Mouse (Mus musculus) kidney, postnatal 10 days (tissue): ENCODE results near the gene Tex14.
"Not testable (repeated sequence)": the region's sequence is repeated elsewhere in the genome, so short reads cannot be mapped to it uniquely, and the experiment has no call there.

Source experiments
- DNase-seq: peaks from one replicate; pipeline ENCODE4 v3.0.0; 2021; ENCODE audit warnings: mixed read lengths

Tex14 gene

DNA sequence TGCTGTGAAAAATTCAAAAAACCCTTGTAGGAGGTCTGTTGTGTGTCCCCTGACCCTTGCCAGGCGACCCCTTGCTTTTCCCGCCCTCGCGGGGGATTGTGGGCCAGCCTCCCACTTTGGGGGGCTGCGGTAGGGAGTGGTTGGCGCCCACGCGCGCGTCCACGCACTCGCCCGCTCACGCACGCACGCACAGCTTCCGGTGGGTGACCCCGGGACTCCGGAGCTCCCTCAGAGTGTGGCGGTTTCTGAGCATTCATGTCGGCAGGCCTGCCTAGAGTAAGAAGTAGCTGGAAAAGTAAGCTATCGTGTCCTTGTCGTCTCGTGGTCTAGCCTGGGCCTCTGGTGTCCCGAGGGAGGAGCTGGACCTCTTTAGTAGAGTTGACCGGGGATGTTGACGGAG lies at the start of gene Tex14, which contains the start of gene Rad51c:
Gene Tex14, plus strand, starts transcription at position 190 of the 400 bp plus-strand sequence.
Gene Rad51c, minus strand, starts transcription at position 79 of the 400 bp plus-strand sequence.
- DNase-seq: peak; percentile 41

DNA sequence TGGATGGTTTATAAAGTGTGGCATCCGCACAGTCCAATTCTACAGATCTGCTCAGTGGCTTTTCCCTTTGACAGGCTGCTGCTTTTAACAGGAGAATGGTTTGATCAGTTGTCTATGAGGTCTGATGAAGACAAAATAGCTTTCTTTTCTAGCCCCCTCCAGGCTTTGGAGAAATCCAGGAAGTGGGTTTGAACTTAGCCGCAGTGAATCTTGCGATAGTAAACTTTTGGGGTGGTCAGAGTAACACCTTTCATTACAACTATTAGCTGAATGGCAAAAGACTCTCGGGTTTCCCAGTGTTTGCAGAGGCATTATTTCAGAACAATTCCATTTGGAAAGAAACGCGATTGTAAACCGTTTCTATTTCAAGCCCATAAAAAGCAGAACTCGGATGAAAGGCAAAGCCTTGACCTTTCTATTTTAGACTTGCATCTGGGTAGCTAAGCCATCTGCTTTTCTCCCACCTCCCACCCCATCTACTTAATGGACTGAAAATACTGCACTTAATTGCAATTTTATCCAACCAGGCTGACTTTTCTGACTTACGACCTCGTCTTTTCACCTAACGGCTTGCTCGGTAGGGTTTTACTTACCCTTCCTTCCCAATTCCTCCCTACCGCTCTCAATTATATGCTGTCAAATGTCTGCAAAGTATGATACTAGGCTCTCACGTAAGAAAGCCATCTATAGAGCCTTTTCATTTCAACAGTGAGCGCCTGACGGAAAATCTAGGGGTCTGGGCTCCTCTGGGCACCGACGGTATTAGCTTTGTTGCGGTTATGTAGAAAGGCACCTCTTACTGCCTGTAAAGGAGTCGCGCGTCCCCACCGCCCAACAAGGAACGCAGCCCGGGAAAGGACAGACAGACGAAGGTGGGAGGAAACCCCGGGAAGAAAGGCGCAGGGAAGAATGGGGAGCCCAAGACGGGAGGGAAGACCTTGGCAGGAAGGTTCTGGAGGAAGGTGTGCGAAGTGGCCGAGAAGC lies 47.3 kb upstream of the Tex14 start:
- DNase-seq: peak; percentile 10

DNA sequence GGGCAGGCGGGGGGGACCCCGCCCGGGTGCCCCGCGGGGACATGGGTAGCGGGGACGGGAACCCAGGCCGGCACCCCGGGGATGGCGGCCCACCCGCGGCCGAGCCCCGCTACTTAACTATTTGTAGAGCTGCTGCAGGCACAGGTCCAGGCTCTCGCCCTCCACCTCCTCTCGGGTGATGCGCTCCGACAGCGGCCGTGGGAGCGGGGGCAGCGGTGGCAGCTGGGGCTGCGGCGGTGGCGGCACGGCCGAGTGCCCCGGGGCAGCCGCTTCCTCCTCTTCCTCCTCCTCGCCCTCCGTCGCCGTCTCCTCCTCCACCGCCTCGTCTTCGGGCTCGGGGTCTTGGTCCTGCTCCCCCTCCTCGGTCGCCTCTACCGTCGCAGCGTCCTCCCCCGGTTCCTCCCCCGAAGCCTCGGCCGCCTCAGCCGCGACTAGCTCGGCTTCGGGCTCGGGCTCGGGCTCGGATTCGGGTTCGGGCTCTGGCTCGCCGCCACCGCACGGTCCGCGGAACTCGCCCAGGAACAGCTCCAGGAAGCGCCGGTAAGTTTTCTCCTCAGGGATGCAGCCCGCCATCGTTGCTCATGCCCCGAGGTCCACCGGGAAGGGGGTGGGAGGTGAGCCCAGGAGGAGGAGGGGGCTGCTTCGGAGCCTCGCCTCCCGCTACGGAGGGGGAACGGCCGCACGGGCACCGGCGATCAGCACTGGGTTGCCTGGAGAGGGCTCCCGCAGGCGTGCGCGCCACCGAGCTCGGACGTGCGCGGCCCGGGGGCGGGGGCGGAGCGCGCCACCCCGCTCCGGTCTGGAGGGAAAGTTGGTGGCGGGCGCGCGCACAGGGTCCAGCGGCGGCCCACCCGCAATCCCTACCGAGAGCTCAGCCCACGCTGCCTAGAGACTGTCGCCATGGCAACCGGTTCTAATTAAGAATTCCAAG lies 46.3 kb upstream of the Tex14 start, which contains the start of gene Ppm1e:
Gene Ppm1e, minus strand, starts transcription at position 693 of the 931 bp plus-strand sequence.
- peak; percentile 83 for DNase-seq

DNA sequence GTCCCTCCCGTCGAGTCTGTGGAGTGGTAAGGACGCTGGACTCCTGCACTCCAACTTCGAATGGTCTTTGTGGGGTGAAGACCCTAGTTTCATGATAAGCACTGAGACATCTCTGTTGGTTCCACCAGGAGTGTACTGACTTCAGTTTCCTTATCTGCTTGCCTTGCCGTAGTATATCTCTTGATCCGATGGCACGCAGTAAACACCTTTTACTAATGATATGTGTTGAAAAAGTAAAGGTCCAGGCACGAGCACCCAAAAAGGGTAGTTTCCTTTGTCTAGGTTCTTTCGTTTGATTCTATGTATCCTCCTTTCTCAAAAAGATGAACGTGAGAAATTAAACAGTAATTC lies 45.6 kb upstream of the Tex14 start:
- DNase-seq: no peak

GRCm38 (mm10) chr11:87365120-87365519 lies 39.7 kb upstream of the Tex14 start:
- no peak for DNase-seq

DNA sequence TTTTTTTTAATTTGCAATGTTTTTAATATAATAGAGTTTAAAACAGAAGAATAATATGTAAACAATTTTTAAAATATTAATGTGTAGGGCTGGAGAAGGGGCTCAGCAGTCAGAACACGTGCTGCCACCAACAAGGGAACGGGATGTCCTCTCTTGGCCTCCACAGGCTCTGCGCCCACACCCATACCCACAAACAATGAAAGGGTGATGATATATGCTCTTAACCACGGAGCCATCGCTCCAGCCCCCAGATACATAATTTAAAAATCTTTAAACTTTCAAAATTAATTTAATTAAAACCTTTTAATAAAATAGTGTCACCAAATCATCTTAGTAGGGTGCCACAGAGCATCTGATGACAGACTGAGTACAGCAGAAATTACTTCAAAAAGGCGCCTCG lies 37.8 kb upstream of the Tex14 start:
- DNase-seq: no peak

DNA sequence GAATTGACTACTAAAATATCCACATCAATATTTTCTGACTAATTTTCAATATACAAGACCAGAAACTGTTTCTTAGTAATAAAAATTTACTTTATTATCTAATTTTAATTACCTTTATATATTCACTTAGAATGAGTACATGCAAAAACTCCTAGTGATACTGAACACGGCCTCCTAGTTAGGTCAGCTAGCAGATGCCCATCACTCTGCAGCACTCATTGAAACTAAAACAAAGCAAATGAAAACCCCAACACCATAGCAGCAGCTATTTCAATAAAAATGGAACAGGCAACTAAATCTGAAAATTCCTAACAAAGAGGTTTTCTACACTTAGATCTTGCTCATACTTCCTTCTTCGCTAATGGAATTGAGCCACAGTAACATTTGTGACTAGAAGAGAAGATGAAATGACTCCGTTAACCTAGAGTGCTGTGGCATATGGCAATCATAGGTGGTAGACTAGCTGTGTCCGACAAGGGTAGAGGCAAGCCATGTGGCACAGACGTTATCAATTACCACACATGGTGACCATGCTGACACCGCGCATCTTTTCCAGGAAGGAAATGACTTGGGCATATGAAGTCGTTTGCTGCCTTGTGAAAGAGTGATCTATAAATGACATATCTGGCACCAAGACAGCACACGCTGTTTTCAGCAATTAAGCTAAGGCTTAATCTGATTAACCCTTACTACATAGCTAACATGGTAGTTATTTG lies 36.8 kb upstream of the Tex14 start:
- no peak for DNase-seq

GRCm38 (mm10) chr11:87384551-87384950 lies 20.3 kb upstream of the Tex14 start:
- no peak for DNase-seq

- no peak for DNase-seq
Measured at GRCm38 (mm10) chr11:87385676-87386075, 19.2 kb upstream of the Tex14 start.

- DNase-seq: peak; percentile 60
Measured at GRCm38 (mm10) chr11:87393855-87394254, 11.0 kb upstream of the Tex14 start.

- DNase-seq: no peak
Measured at GRCm38 (mm10) chr11:87398402-87398801, 6.5 kb upstream of the Tex14 start.

GRCm38 (mm10) chr11:87404111-87404853 lies 583 bp upstream of the Tex14 start:
- peak; percentile 97 for DNase-seq

- DNase-seq: not testable (repeated sequence)
Measured at GRCm38 (mm10) chr11:87413412-87413811, 8.5 kb downstream of the Tex14 start.

- DNase-seq: no peak
Measured at GRCm38 (mm10) chr11:87416120-87416519, 11.3 kb downstream of the Tex14 start.

- DNase-seq: no peak
Measured at GRCm38 (mm10) chr11:87420861-87421260, 16.0 kb downstream of the Tex14 start.

GRCm38 (mm10) chr11:87421760-87422201 lies 16.9 kb downstream of the Tex14 start:
- peak; percentile 49 for DNase-seq

- peak; percentile 87 for DNase-seq
Measured at GRCm38 (mm10) chr11:87422511-87423340, 17.9 kb downstream of the Tex14 start.

- DNase-seq: no peak
Measured at GRCm38 (mm10) chr11:87423551-87424325, 18.9 kb downstream of the Tex14 start.

- DNase-seq: no peak
Measured at GRCm38 (mm10) chr11:87426121-87426449, 21.2 kb downstream of the Tex14 start.
